Mouse (Mus musculus): ENCODE measurements around the gene Aqp5.

The Aqp5 gene

DNA sequence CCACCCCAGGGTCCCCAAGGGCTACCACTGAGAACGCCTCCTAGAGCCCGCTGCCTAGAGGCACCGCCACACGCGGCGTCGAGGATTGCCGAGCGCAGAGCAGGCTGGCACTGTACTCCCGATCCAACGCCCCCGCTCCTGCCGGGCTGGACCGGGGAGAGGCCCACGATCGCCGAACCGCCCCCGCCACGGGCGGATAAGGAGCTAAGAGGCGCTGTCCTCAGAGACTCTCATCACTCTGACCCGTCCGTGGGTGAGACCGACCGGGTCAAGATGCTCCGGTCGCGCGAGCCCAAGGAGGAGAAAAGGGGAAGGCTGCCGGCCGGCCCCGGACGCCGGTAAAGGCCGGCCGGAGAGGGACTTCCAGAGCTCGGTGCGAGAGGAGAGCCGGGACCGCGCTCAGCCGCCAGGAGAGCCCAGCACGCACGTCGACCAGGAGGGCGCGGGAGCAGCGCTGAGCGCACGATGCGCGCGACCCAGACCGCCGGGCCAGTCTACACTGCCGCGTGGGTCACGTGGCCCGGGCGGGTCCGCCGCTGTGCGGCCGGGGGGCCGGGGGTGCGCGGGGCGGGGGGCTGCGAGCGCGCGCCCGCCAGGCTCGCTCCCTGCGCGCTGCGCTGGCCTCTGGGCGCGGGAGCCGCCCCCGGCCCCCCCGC, at the start of gene Aqp5:
Aqp5 (plus strand) TSS at position 354 of the 656 bp plus-strand sequence.
- DNase-seq (ENCODE audit: low spot score) = peak; percentile 68

DNA sequence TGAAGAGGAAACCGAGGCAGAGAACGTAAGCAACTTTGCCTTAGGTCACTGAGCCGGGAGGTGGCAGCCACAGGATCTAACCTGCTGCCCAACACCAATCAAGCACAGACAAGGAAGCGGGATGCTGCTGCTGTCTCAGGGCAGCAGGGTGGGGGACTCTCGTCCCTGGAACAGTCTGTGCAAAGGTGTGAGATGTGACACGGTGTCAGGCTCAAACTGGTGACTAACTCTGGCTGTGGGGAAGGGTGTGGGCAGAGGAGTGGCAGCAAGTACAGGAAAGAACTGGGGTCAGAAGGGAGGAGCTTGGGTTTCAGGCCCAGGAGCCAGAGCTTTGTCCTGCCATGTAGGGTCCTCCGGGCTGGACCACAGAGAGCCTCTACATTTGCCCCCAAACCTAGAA, 46.5 kb upstream of the Aqp5 start:
- no peak for DNase-seq (ENCODE audit: low spot score)

DNA sequence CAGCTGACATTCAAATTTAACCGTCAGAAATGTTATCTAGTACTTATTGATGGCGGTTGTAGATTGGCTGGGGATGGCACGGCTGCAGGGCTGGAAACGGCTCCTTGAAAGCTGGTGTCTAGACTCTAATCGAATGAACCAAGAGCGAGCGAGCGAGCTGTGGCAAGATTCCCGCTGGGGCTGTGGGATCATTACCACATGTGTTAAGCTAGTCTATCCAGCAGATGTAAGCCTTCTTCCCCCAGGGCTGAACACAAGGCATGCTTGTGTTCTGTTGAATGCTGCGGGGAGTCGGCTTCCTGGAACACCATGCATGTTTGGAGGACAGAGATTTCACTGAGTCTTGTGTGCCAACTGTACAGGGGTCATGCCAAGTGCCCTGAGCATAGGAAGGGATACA, 44.0 kb upstream of the Aqp5 start:
- DNase-seq (ENCODE audit: low spot score) = no peak

DNA sequence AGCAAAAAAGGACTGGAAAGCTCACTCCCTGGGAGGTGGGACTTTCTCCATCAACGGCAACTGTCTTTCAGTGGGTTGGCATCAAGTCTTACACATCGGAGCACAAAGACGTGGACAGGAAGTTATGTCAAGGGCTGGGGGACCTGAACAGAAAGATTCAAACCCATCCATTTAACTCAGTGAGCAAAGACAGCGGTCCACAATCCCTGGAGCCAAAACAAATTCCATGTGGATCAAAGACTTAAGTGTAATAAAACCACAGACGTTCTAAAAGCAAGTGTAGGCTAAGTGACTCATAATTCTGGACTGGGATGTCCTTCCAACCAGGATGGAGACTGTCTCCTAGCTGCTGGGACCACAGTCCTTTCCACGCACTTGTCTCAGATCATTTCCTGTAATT, 42.9 kb upstream of the Aqp5 start:
- DNase-seq (ENCODE audit: low spot score) = no peak

DNA sequence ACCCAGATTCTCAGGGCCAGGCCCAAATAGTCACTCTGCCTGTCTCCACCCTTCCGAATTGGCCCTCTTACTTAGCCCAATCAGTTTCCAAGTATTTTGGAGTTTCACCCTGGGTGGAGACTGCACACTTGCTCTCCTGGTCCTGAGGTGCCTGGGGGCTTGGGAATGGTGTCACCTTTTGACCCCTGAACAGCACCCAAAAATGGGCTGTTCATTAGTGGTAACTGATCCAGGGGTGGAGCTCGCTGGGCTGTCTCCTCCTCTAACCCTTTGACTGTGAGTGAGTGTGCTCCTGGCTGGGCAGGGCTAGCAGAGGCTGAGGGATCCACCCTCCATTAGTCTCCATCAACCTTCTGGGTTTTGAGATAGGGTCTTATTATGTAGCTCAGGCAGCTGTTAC, 40.7 kb upstream of the Aqp5 start:
- DNase-seq (ENCODE audit: low spot score) = no peak

DNA sequence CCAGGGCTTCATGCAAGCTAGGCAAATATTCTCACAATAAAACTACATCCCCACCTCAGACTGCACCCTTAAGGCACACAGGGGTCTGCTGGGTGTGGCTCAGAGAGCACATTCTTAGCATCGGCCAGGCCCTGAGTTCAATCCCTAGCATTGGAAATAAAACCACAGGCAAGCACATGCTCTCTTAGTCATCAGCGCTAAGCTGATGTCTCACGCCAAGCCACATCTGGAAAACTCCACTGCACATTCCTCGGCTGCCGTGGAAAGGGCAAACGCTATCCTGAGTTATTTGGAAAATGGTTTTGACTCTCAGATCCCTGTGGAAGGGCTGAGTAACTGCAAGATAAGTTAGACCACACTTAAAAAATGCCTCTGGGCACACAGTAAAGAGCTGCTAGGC, 36.8 kb upstream of the Aqp5 start:
- DNase-seq (ENCODE audit: low spot score) = no peak

DNA sequence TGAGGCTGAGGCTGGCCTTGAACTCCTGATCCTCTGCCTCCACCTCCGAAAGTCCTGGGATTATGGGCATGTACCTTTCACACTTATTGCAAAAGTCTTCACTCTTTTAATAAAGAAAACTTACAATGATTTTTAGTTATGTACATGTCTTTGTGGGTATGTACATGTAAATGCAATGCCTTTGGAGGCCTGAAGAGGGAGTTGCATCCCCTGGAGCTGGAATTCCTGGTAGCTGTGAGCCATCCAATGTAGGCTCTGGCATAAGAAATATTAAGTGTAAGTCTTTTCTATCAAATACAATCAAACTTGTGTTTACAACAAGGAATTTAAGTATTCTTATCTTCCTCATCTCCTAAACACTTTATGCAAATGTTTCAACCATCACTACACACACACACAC, 31.6 kb upstream of the Aqp5 start:
- no peak for DNase-seq (ENCODE audit: low spot score)

DNA sequence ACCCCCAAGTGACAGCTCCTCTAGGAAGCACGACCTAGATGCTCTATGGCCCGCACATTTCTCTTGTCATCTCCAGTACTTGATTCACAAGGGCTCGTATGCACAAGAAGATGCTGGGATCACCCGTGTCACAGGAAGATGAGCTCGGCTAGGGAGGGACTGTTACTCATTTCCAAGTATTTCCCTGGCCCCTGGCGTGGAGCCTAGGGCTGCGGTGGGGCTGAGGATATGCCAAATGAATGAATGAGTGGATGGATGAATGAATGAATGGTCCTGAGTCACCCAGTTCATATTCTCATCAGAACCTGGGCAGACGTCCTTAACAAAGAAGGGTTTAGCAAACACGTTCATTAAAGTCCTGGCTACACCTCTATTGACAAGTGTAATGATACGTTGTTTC, 30.3 kb upstream of the Aqp5 start:
- no peak for DNase-seq (ENCODE audit: low spot score)

DNA sequence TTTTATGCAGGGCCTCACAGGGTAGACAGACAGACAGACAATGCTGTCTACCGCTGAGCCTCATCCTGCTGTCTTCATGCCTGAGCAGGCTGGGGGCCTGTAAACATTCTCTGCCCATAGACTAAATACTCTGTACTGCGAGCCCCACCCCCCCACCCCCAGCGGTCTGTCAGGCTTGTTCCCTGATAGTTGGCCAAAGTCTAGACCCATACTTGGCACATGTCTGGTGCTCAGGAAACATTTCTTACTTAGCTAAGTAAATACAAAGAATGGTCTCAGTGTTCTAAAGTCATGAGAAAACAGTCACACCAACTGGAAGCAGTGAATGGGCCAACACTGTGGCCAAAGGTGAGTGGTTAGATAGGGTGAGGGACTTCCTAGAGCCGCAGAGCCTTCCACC, 23.2 kb upstream of the Aqp5 start:
- DNase-seq (ENCODE audit: low spot score) = no peak

DNA sequence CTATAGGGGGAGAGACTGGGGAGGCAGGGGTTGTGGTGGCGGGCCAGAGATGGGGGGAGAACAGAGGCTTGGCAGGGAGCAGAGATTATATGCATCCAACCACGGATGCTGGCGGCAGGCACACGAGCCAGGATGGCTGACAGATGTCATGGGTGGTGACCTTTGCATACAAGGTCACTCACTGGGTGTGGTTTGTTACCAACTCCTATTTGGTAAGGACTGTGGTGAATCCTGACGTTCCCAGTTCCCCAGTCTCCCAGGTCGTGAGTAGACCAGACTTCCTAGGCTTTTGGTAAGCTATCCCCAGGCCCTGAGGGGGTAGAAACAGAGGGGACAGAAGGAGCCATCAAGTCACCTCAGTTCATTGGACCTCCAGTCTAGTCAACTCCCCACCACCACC, 21.9 kb upstream of the Aqp5 start:
- DNase-seq (ENCODE audit: low spot score) = no peak

DNA sequence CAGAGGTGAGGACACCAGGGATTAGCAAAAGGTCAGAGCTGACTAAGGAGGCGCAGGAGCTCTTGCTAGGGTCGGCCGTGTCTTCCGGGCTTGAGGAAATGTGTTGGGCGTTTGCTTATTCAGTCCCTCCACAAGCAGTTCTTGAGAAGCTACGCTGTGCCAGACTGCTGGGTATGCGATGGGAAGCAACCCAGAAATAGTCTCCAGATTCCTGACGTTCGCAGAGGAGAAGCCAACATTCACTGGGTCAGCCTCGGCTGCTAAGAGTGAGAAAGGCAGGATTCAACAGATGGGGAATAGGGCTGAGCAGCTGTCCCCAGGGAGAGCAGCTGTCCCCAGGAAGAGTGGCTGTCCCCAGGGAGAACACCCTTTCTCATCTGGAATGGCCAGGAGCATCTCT, 21.5 kb upstream of the Aqp5 start:
- no peak for DNase-seq (ENCODE audit: low spot score)

DNA sequence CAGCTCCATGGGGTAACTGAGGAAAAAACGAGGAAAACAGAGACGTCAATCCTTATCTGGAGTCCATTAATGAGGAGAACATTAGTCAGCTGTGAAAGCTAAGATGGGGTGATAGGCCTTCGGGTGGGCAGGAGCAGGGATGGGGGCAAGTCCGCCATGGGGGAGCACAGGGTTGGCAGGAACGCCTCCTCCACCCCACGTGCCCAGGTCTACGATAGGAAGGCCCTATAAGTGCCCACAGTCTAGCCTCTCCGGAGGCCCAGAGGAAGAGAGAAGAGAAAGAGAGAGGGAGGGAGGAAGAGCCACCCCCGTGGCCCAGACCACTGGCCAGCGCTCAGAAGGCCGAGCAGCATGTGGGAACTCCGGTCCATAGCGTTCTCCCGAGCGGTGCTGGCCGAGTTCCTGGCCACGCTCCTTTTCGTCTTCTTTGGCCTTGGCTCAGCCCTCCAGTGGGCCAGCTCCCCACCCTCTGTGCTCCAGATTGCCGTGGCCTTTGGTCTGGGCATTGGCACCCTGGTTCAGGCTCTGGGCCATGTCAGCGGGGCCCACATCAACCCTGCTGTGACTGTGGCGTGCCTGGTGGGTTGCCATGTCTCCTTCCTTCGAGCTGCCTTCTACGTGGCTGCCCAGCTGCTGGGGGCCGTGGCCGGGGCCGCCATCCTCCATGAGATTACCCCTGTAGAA, 11.6 kb upstream of the Aqp5 start, which contains the start of gene Aqp2:
Aqp2 (plus strand) TSS at position 254 of the 684 bp plus-strand sequence.
- DNase-seq (ENCODE audit: low spot score) = peak; percentile 72

DNA sequence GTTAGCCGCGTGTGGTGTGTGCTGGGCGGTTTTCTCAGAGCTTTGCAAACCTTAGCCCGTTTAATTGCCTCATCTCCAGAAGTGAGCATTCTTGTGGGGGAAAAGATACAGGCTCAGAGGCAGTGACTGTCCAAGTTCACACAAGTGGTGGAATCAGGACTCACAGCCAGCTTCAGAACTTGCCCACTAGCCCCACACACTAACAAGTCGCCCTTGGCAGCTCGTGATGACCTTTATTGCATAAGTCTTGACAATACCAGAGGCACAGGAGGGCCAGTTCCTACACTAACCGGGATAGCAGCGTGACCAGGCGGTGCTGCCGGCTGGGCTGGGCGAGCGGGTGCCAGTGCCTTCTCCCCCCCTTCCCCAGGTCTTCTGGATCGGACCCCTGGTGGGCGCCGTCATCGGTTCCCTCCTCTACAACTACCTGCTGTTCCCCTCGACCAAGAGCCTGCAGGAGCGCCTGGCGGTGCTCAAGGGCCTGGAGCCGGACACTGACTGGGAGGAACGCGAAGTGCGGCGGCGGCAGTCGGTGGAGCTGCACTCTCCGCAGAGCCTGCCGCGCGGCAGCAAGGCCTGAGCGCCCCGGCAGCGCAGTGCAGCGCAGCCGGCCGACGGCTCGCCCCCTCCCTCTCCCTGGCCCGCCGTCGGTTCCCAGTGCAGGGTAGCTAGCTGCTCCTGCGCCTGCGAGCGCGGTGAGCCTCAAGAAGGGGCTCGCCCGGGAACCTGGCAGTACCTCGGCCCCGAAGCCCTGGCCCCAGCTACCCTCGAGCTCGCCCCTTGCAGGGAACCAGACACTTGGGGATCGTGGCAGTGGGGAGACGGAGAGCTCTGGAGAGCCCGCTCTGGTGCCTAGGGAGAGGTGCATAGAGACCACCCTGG, 6.9 kb upstream of the Aqp5 start:
- DNase-seq (ENCODE audit: low spot score) = peak; percentile 62

DNA sequence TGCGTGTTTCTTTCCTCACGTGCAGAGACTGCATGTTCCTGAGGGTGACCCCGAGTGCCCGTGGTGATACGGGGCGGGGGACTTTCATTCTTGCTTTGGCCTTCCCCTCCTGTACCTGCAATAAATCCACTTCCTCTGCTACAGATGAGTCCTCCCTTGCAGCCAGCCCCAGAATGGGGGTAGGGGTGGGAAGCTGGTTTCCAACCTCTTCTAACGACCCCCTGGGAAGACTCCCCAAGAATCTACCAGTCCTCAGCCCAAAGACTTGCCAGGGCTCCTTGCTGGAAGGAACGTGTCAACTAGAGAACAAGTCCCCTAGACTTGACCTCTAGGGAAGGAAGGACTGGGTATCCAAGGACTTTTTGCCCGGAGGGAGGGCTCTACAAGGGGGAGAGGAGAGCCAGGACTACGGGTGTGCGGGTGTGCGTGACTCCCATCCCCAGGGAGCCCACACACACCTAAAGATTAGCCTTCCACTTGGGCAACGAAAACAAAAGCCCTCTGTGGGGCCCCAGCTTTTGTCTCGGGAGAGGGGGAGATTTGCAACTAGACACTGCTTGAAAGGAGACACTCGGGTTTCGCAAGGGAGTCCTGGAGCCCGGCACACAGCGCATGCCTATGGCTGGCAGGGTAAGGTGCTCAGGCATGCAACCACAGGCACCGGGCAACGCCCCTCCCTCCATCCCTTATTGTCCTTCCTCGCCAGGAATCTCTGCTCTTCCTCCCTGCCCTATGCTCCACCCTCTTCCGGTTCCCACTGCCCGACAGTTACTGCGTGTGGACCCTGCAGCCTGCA, 6.0 kb upstream of the Aqp5 start:
- DNase-seq (ENCODE audit: low spot score) = no peak

DNA sequence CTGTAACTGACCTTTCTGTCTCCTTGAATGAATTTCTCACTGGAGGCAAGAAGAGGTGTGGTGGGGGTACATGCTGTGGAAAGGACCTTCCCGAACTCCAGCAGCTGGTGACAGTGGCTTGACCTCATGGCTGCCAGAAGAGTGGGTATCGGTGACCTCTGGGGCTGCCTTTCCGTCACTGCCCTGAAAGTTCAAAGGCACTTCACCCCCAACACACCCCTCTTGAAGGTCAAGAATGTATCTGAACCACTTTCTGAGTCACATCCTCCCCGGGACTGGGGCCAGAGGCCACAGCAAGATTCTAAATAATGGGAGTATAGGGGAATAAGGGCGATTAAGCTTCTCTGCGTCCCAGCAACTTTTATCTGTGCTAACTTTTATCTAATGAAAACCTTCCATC, 4.8 kb upstream of the Aqp5 start:
- DNase-seq (ENCODE audit: low spot score) = no peak

DNA sequence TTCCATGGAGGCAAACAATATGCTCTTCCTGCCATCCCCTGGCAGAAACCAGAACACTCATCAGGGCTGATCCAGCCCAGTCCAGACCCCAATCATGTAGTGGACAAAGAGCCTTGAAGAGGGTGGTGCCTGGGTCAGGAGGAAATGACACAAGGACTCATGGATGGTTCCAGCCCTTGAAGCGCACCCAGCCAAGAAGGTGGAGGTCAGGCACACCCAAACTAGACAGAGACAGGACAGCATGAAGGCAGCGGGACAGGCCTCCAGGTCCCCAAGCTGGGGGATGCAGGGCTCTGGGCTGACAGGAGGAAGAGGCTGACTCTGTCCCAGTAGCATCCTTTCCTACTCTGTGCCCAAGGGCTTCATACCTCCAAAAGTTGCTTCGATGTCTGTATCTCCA, 4.1 kb upstream of the Aqp5 start:
- DNase-seq (ENCODE audit: low spot score) = no peak

DNA sequence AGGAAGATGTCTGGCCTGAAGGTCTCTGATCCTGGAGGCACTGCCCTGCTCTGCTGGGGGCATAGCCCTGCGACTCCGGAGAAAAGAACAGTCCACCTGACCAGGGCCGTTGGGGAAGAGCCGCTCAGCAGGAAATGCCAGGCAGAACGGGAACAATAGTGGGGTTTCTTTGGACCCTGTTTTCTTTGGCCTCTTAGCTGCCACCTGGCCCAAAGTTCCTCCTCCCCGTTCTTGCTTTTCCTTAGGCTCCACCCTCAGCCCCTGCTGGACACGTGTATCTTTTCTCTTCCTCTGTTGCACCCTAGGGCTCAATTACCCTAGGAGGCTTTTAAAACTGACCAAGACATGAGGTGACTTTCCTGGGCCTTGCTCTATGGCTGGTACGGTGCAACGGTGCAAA, 1.3 kb upstream of the Aqp5 start:
- no peak for DNase-seq (ENCODE audit: low spot score)

DNA sequence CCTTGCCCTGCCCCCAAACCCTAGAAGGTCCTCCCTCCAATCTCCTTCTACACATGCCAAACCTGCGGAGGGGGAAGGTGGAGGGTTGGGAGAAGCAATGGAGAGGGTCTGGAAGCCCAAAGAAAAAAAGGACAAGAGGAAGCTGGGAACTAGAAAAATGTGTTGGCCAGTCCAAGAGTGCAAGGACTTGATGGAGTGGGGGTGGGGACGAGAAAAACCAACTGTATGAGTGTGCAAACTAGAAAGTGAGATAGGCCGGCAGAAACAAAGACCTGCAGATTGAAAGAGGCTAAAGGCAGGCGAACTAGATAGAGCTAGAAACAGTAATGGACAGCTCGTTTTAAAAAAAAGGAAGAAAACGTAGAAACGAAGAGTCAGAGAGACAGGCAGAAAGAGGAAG, 878 bp upstream of the Aqp5 start:
- DNase-seq (ENCODE audit: low spot score) = no peak

DNA sequence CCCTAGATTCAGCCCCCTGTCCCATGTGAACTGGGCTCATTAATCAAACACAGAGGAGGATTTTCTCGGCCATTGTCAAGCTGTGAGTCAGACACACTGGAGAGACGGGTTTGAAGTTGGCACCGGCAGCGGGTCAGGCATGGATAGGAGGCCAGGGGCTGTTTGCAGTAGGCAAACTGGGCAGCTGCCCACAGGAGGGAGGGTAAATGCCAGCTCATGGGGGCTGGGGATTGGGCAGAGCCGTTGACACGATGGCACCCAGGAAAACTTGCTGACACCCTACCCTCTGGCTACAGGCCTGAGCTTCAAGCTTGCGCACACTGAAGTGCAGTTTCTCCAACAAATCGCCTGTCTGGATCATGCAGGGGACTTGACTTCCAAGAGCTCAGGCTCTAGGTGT, 1.6 kb downstream of the Aqp5 start:
- DNase-seq (ENCODE audit: low spot score) = no peak

DNA sequence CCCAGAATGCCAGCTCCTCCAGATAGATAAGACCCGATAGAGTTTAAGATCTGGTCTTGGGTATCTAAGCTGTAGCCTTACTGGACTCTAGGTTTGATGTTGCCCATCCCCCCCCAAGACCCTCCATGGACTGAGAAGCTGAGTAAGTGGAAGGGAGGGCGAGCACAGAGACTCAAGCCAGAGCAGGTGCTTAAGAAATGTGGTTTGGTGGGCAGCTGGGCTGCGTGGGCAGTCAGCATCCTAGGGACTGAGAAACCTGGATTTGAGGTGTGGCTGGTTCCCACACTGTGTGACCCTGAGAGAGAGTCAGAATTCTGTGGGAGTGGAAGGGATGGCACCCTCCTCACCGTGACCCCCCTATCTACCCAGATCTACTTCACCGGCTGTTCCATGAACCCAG, 2.3 kb downstream of the Aqp5 start:
- DNase-seq (ENCODE audit: low spot score) = no peak

DNA sequence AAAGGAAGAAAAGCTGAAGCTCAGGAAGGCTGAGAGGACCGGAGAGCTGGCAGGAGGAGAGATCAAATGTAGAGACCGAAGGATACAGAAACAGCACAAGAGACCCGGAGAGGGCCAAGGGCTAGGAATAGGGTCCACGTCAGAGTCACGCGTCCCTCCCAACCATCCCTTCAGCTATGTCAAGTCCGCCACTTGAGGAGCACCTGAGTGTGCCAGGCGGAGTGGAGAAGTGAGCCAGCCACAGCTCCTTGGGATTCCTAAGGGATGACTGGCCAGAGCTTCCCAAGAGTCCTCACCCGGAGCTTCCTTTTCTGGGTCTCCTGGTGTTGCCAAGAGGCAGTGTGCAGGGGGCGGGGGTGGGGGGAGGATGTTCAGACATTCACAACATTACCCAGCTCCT, 4.4 kb downstream of the Aqp5 start:
- DNase-seq (ENCODE audit: low spot score) = peak; percentile 39

DNA sequence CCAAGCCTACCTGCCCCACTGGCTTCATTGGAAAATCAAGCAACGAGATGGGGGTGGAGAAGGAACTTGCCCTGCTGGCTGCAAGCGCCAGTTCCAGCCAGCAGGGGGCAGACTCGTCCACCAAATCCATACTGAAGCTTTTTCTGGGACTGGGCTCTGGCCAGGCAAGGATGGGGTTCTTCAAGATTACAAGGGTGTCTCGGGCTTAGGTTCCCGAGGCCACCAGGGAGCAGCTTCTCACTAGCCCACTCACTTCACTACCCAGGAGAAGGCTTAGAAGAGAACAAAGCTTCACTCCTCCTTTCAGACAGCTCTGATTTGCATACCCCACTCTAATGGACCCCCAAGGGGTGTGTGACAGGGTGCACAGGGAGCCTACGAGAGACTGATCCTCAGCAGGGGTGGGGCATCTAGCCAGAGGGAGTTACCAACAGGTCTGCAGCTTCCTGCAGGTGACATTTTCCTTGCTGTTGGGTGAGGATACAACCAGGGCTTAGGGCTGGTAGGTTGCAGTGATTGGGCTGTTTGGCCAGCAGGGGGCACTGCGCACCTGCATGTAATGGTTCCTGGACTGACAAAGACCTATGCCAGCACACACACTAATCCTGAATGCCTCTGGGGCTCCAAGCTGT, 5.6 kb downstream of the Aqp5 start:
- peak; percentile 93 for DNase-seq (ENCODE audit: low spot score)

Data from testis, postnatal 10 days (tissue).